Mouse (Mus musculus) intestine, postnatal 0 days (tissue): ENCODE measurements around the gene Gipc1. TPM values are rescaled to one million over a fixed set of nuclear protein-coding genes. Genes with fewer than 3 reads are reported as not detected.

Experiments used
- ATAC-seq: fragments of 200-750 bp; cut with Nextera tagmentation; 2 replicates; pipeline ENCODE4 v1.8.0; 2017; ENCODE audit warnings: mild to moderate bottlenecking, moderate TSS enrichment, moderate library complexity
- H3K27ac ChIP-seq: fragments of 300-500 bp; sonication (generic); 2 replicates; pipeline ENCODE4 v1.5.1; 2014; ENCODE audit warnings: mild to moderate bottlenecking, low read depth, low read length, moderate library complexity
- H3K27me3 ChIP-seq: fragments of 300-500 bp; sonication (generic); replicated peaks from 2 replicates; pipeline ENCODE4 v1.6.1; 2014; ENCODE audit warnings: low read length, mixed read lengths; ENCODE audit not compliant: control insufficient read depth, insufficient read depth
- H3K36me3 ChIP-seq: fragments of 300-500 bp; sonication (generic); 2 replicates; pipeline ENCODE4 v1.6.1; 2014; ENCODE audit warnings: mild to moderate bottlenecking, moderate library complexity; ENCODE audit not compliant: control insufficient read depth, insufficient read depth
- H3K4me1 ChIP-seq: fragments of 300-500 bp; sonication (generic); replicated peaks from 2 replicates; pipeline ENCODE4 v1.6.1; 2014; ENCODE audit warnings: antibody characterized with exemption, low read length, mixed read lengths; ENCODE audit not compliant: control insufficient read depth, insufficient read depth
- H3K4me2 ChIP-seq: fragments of 300-500 bp; sonication (generic); replicated peaks from 2 replicates; pipeline ENCODE4 v1.6.1; 2014; ENCODE audit warnings: low read depth, mild to moderate bottlenecking, moderate library complexity
- H3K4me3 ChIP-seq: fragments of 300-500 bp; sonication (generic); 2 replicates; pipeline ENCODE4 v1.5.1; 2014; ENCODE audit warnings: low read depth, low read length
- H3K9ac ChIP-seq: fragments of 300-500 bp; sonication (generic); 2 replicates; pipeline ENCODE4 v1.6.1; 2014; ENCODE audit warnings: mild to moderate bottlenecking, low read depth, low read length
- H3K9me3 ChIP-seq: fragments of 300-500 bp; sonication (generic); 2 replicates; pipeline ENCODE4 v1.6.1; 2016; ENCODE audit warnings: mixed run types; ENCODE audit not compliant: control insufficient read depth
- CTCF ChIP-seq: sonication (generic); IDR thresholded peaks from 2 replicates; pipeline ENCODE4 v1.5.1; 2016; ENCODE audit warnings: low read depth, mild to moderate bottlenecking, control low read depth, antibody characterized with exemption, moderate library complexity
- WGBS: fragments of 180-500 bp; shearing (Covaris S2); extraction: QIAGEN DNeasy Blood & Tissue Kit; methylation state at CpG from one replicate; pipeline ENCODE4 v1.1.7; 2014; 5-methylcytosine and 5-hydroxymethylcytosine counted together
- polyA plus RNA-seq: library from polyadenylated mRNA; unstranded; fragments of >200 nt; fragmentation: Nextera tagmentation; extraction: Ambion mirVana; gene quantifications from 2 replicates; pipeline ENCODE4 v1.2.1, GENCODE M21; 2015

The Gipc1 gene
- polyA plus RNA-seq, 1 experiment from 2014 or later, result 79.3 TPM

GRCm38 (mm10) chr8:83639649-83640048, 12.8 kb upstream of the Gipc1 start:
- no peak for TF ChIP-seq CTCF
- WGBS, result 53% methylated on average over 5 of the region's 5 CpGs

DNA sequence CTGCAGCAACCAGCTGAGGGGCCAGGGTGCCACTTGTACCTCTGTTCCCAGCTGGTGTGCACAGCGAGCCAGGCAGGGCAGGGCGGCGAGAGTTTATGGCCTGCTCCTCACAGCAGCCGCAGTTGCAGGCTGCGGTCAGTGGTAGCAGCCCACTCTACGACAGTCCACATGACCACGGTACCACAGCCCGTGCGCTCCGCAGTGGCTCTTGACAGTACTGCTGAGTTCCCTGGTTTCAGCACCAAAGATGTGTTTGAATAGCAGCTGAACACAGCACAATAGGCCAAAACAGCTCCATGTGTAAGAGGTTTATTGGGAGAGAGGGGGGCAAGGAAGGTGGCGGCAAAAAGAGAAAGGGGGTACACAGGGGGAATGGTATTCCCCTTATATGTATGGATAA, 5.0 kb upstream of the Gipc1 start:
- Histone ChIP-seq H3K4me2 (no peak overlapping the region), H3K4me3 (no peak overlapping the region), H3K36me3 (no peaks in the 10 kb centered on the region), H3K9me3 (no peaks in the 10 kb centered on the region), H3K9ac (no peak overlapping the region), H3K27ac (no peak overlapping the region), H3K4me1 (no peaks in the 10 kb centered on the region), H3K27me3 (no peaks in the 10 kb centered on the region)
- no peak for TF ChIP-seq CTCF
- ATAC-seq, result no peak
- 97% methylated on average over 11 of the region's 11 CpGs for WGBS

More at GRCm38 (mm10) chr8:83639649-83640048, 12.8 kb upstream of the Gipc1 start:
- Histone ChIP-seq H3K36me3 (no peaks in the 10 kb centered on the region), H3K4me2 (no peak overlapping the region), H3K27me3 (no peaks in the 10 kb centered on the region), H3K4me1 (no peaks in the 10 kb centered on the region), H3K27ac (no peak overlapping the region), H3K9me3 (no peaks in the 10 kb centered on the region), H3K9ac (no peak overlapping the region), H3K4me3 (no peak overlapping the region)
- no peak for ATAC-seq

DNA sequence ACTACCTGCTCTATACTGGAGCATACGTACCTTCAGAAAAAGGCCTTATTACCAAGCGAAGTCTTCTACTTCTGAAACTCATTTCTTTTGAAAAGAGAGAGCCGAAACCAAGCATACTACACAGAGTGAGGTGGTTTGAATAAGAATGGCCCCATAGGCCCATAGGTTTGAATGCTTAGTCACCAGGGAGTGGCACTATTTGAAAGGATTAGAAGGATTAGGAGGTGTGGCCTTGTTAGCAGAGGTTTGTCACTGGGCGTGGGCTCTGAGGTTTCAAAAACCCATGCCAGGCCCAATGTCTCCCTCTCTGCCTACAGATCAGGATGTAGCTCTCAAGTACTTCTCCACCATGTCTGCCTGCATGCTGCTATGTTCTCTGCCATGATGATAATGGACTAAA, 4.4 kb upstream of the Gipc1 start:
- Histone ChIP-seq H3K9me3 (no peaks in the 10 kb centered on the region), H3K4me3 (no peak overlapping the region), H3K27me3 (no peaks in the 10 kb centered on the region), H3K4me1 (no peaks in the 10 kb centered on the region), H3K36me3 (no peaks in the 10 kb centered on the region), H3K4me2 (no peak overlapping the region), H3K9ac (no peak overlapping the region), H3K27ac (no peak overlapping the region)
- WGBS, result 96% methylated on average over 4 of the region's 4 CpGs
- no peak for ATAC-seq
- TF ChIP-seq CTCF, result no peak

DNA sequence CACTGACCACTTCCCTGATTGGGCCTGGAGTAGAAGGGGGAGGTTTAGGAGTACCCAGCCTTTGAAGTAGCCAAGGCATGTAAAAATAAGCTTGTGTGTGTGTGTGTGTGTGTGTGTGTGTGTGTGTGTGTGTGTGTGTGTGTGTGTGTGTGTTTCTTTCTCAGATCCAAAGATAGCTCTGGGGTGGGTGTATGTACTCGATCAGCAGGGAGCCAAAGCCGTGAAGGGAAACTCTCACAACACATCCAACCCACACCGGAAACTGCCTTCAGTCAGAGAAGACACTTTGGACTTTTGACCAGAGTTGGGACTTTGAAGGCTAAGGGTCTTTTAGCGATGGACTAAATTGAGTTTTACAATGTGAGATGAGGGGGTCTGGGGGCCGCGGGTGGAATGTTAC, 2.8 kb upstream of the Gipc1 start:
- ATAC-seq, result no peak
- H3K9me3 ChIP-seq, result no peaks in the 10 kb centered on the region
- no peak overlapping the region for H3K9ac ChIP-seq
- no peak for TF ChIP-seq CTCF
- no peak overlapping the region for H3K4me3 ChIP-seq
- no peaks in the 10 kb centered on the region for H3K27me3 ChIP-seq
- WGBS, result 95% methylated on average over 6 of the region's 6 CpGs
- no peaks in the 10 kb centered on the region for H3K4me1 ChIP-seq
- H3K27ac ChIP-seq, result no peak overlapping the region
- H3K4me2 ChIP-seq, result no peak overlapping the region
- no peaks in the 10 kb centered on the region for H3K36me3 ChIP-seq

- H3K27me3 ChIP-seq, result no peaks in the 10 kb centered on the region
- no peaks in the 10 kb centered on the region for H3K36me3 ChIP-seq
- ATAC-seq, result peak; percentile 14; the same call in 1 of the 2 replicates
- H3K9me3 ChIP-seq, result no peaks in the 10 kb centered on the region
- TF ChIP-seq CTCF, result 0 out of 2 replicates have a peak, but pooled peaks have one; percentile 2
- H3K4me2 ChIP-seq, result peak overlapping the region; percentile 90
- no peaks in the 10 kb centered on the region for H3K4me1 ChIP-seq
- peak overlapping the region; percentile 73 for H3K9ac ChIP-seq
- peak overlapping the region; percentile 62; the same call in 1 of the 2 replicates for H3K27ac ChIP-seq
- under 1% methylated on average over 45 of the region's 46 CpGs for WGBS
- H3K4me3 ChIP-seq, result peak overlapping the region; percentile 98
Measured at GRCm38 (mm10) chr8:83652744-83653661, 526 bp downstream of the Gipc1 start.

GRCm38 (mm10) chr8:83653662-83654017, 1.2 kb downstream of the Gipc1 start:
- H3K9ac ChIP-seq, result peak overlapping the region; percentile 73
- H3K9me3 ChIP-seq, result no peaks in the 10 kb centered on the region
- H3K4me3 ChIP-seq, result peak overlapping the region; percentile 98
- H3K27me3 ChIP-seq, result no peaks in the 10 kb centered on the region
- no peak for TF ChIP-seq CTCF
- 17% methylated on average over 10 of the region's 10 CpGs for WGBS
- H3K4me2 ChIP-seq, result peak overlapping the region; percentile 90
- no peaks in the 10 kb centered on the region for H3K4me1 ChIP-seq
- ATAC-seq, result no peak
- no peak overlapping the region for H3K27ac ChIP-seq
- no peaks in the 10 kb centered on the region for H3K36me3 ChIP-seq
